Mouse (Mus musculus) Patski (cell line): ENCODE data around the gene Sox13. TPM values are rescaled to one million over a fixed set of nuclear protein-coding genes. Genes with fewer than 3 reads are reported as not detected.

Experiments
- ATAC-seq: fragments of 100-300 bp; one replicate; pipeline ENCODE4 v1.8.0; 2021
- CTCF ChIA-PET: fragments of 350-600 bp; sonication (Branson Sonifier 250); formaldehyde crosslinking; loops from one replicate; lab custom pipeline; 2022; ENCODE audit warnings: inconsistent platforms; lab: Charles Lee
- POLR2A ChIA-PET: fragments of 350-600 bp; sonication (Branson Sonifier 250); formaldehyde crosslinking; loops from one replicate; lab custom pipeline; 2022; ENCODE audit warnings: antibody characterized with exemption, inconsistent platforms; lab: Charles Lee
- DNase-seq: peaks from one replicate; pipeline ENCODE4 v3.0.0-alpha.2; 2011; ENCODE audit warnings: low read depth, low spot score
- H3K27me3 ChIP-seq: fragments of 371-371 bp; one replicate; pipeline ENCODE4 v1.5.1; 2021
- CTCF ChIP-seq: fragments of 100-300 bp; IDR thresholded peaks from one replicate; pipeline ENCODE4 v1.5.1; 2021
- in situ Hi-C: fragments of 300-500 bp; cut with MboI; formaldehyde crosslinking; loops from 3 replicates; pipeline ENCODE4 v1.11.1; 2018; ENCODE audit warnings: low pct_unique_long_range_greater_than_20kb, mixed read lengths
- polyA plus RNA-seq: library from polyadenylated mRNA; unstranded; gene quantifications from one replicate; pipeline ENCODE4 v1.2.3, GENCODE M21; 2021

The Sox13 gene
- polyA plus RNA-seq = 11.3 TPM

GRCm38 (mm10) chr1:133423543-133424480 lies at the start of gene Sox13:
Gene Sox13 (minus strand): TSS chr1:133424377.
- ATAC-seq = peak; percentile 46
- TF ChIP-seq CTCF = no peak
- ChIA-PET CTCF (no interaction called here), POLR2A (no interaction called here)
- in situ Hi-C loops = no loop called here
- peaks cover 22% of the 10 kb centered on the region for H3K27me3 ChIP-seq
- no peak for DNase-seq

GRCm38 (mm10) chr1:133471556-133471955 lies 47.4 kb upstream of the Sox13 start:
- no peaks in the 10 kb centered on the region for H3K27me3 ChIP-seq
- no peak for TF ChIP-seq CTCF
- DNase-seq (no peak), ATAC-seq (no peak)
- in situ Hi-C loops = no loop called here
- CTCF ChIA-PET = interaction anchor here (1.0 kb wide), 1 partner anchor 8 kb away, joined by 3 read pairs; no protein-coding TSS in a partner anchor
- POLR2A ChIA-PET = interaction anchor here (0.6 kb wide), 1 partner anchor 113 kb away, joined by 5 read pairs; no protein-coding TSS in a partner anchor

- CTCF ChIA-PET = interaction anchor here (1.0 kb wide), 1 partner anchor 9 kb away, joined by 3 read pairs; no protein-coding TSS in a partner anchor
- no peak for TF ChIP-seq CTCF
- in situ Hi-C loops = no loop called here
- ATAC-seq (no peak), DNase-seq (no peak)
- POLR2A ChIA-PET = interaction anchor here (0.6 kb wide), 1 partner anchor 113 kb away, joined by 5 read pairs; no protein-coding TSS in a partner anchor
- H3K27me3 ChIP-seq = no peaks in the 10 kb centered on the region
These were observed 46.9 kb upstream of the Sox13 start for GRCm38 (mm10) chr1:133471086-133471485.

- DNase-seq = no peak
These were observed 46.3 kb upstream of the Sox13 start for GRCm38 (mm10) chr1:133470242-133471025.

GRCm38 (mm10) chr1:133469213-133469612 lies 45.0 kb upstream of the Sox13 start:
- POLR2A ChIA-PET = no interaction called here
- in situ Hi-C loops = no loop called here

More at GRCm38 (mm10) chr1:133470242-133471025, 46.3 kb upstream of the Sox13 start:
- POLR2A ChIA-PET = no interaction called here
- no peak for ATAC-seq
- H3K27me3 ChIP-seq = no peaks in the 10 kb centered on the region
- CTCF ChIA-PET = interaction anchor here (1.0 kb wide), 1 partner anchor 9 kb away, joined by 3 read pairs; no protein-coding TSS in a partner anchor
- TF ChIP-seq CTCF = no peak
- in situ Hi-C loops = no loop called here

GRCm38 (mm10) chr1:133468751-133469150 lies 44.6 kb upstream of the Sox13 start:
- ChIA-PET POLR2A (no interaction called here), CTCF (interaction anchor here (1.4 kb wide), 1 partner anchor 14 kb away, joined by 3 read pairs; no protein-coding TSS in a partner anchor)
- in situ Hi-C loops = no loop called here
- no peak for DNase-seq
- no peaks in the 10 kb centered on the region for H3K27me3 ChIP-seq
- TF ChIP-seq CTCF = no peak
- ATAC-seq = no peak

More at GRCm38 (mm10) chr1:133469213-133469612, 45.0 kb upstream of the Sox13 start:
- no peaks in the 10 kb centered on the region for H3K27me3 ChIP-seq
- ATAC-seq (no peak), DNase-seq (no peak)
- TF ChIP-seq CTCF = no peak
- CTCF ChIA-PET = interaction anchor here (1.4 kb wide), 1 partner anchor 13 kb away, joined by 3 read pairs; no protein-coding TSS in a partner anchor

- CTCF ChIA-PET = no interaction called here
- DNase-seq = no peak
- in situ Hi-C loops = no loop called here
- no peak for ATAC-seq
- H3K27me3 ChIP-seq = no peaks in the 10 kb centered on the region
- TF ChIP-seq CTCF = no peak
- POLR2A ChIA-PET = interaction anchor here (0.7 kb wide), 1 partner anchor 64 kb away, joined by 5 read pairs; no protein-coding TSS in a partner anchor
These were observed 43.7 kb upstream of the Sox13 start for GRCm38 (mm10) chr1:133467905-133468304.

- CTCF ChIA-PET = no interaction called here
- in situ Hi-C loops = no loop called here
- peaks cover 9% of the 10 kb centered on the region for H3K27me3 ChIP-seq
- no peak for TF ChIP-seq CTCF
- ATAC-seq = no peak
- no peak for DNase-seq
- POLR2A ChIA-PET = no interaction called here
These were observed 39.0 kb upstream of the Sox13 start for GRCm38 (mm10) chr1:133463138-133463537.

- ATAC-seq (no peak), DNase-seq (no peak)
- ChIA-PET POLR2A (no interaction called here), CTCF (no interaction called here)
- TF ChIP-seq CTCF = no peak
- in situ Hi-C loops = no loop called here
- peaks cover 9% of the 10 kb centered on the region for H3K27me3 ChIP-seq
These were observed 36.8 kb upstream of the Sox13 start for GRCm38 (mm10) chr1:133460996-133461395.

GRCm38 (mm10) chr1:133456097-133456496 lies 31.9 kb upstream of the Sox13 start:
- in situ Hi-C loops = no loop called here
- DNase-seq (no peak), ATAC-seq (no peak)
- no peak for TF ChIP-seq CTCF
- H3K27me3 ChIP-seq = peaks cover 17% of the 10 kb centered on the region
- POLR2A ChIA-PET = no interaction called here
- CTCF ChIA-PET = no interaction called here
